Mouse (Mus musculus): ENCODE results near the gene Zfp689.
A peak's percentile ranks its signal among the peaks of the same experiment; 100 is the strongest.

Zfp689 gene

GRCm38 (mm10) chr7:127448521-127449300, at the start of gene Zfp689:
Gene Zfp689, minus strand, starts transcription at chr7:127449158.
- DNase-seq (ENCODE audit: low read depth): peak; percentile 100

DNA sequence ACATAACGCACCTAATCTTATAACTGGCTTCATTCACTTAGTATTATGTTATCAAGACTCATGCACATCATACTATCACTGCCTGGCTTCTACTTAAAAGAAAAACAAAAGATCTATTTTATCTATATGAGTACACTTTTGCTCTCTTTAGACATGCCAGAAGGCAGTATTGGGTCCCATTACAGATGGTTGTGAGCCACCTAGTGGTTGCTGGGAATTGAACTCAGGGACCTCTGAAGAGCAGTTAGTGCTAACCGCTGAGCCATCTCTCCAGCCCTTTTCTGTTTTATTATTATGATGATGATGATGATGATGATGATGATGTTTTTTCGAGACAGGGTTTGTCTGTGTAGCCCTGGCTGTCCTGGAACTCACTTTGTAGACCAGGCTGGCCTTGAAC, 49.4 kb upstream of the Zfp689 start:
- peak; percentile 76 for DNase-seq (ENCODE audit: low read depth)

- no peak for DNase-seq (ENCODE audit: low read depth)
Measured at GRCm38 (mm10) chr7:127497382-127497781, 48.4 kb upstream of the Zfp689 start.

GRCm38 (mm10) chr7:127494648-127495047, 45.7 kb upstream of the Zfp689 start:
- DNase-seq (ENCODE audit: low read depth): no peak

DNA sequence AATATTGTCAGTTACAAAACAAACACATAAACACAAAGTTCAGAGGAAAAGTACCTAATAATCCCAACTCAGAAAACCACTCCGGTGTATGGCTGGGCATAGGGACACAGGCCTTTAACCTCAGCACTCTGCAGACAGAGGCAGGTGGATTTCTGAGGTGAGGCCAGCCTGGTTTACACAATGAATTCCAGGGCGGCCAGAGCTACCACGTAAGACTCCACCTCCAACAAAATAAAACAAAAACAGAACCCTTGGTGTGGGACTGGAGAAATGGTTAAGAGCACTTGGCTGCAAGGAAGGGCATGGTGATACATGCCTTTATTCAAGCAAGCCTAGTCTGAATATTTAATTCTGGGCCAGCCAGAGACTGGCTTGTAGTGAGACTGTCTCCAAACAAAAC, 42.9 kb upstream of the Zfp689 start:
- no peak for DNase-seq (ENCODE audit: low read depth)

DNA sequence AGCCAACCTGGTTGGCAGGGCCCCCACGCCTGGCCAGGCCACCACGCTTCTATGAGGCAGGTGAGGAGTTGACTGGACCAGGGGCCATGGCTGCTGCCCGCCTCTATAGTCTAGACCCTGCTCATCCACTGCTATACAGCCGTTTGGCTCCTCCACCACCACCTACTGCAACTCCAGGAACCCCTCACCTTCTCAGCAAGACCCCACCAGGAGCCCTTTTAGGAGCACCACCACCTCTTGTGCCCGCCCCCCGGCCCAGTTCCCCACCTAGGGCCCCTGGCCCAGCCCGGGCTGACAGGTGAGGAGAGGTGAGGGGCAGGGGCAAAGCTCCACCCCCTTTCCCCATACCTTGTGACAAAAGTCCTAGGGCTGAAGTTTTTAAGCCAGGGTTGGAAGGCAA, 41.0 kb upstream of the Zfp689 start:
- DNase-seq (ENCODE audit: low read depth): no peak

DNA sequence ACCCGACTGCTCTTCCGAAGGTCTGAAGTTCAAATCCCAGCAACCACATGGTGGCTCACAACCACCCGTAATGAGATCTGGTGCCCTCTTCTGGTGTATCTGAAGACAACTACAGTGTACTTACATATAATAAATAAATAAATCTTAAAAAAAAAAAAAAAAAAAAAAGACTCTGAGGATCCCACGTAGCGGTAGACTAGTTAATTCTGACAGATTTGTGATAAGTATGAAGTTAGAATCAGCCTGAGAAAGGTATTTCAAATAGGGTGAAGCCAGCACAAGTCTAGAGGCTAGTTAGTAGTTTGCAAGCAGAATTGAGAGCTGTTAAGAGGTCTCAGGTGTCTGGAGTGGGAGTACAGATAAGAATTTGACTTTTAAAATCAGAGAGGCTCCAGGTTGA, 39.4 kb upstream of the Zfp689 start:
- peak; percentile 22 for DNase-seq (ENCODE audit: low read depth)

- DNase-seq (ENCODE audit: low read depth): no peak
Measured at GRCm38 (mm10) chr7:127485416-127485815, 36.5 kb upstream of the Zfp689 start.

DNA sequence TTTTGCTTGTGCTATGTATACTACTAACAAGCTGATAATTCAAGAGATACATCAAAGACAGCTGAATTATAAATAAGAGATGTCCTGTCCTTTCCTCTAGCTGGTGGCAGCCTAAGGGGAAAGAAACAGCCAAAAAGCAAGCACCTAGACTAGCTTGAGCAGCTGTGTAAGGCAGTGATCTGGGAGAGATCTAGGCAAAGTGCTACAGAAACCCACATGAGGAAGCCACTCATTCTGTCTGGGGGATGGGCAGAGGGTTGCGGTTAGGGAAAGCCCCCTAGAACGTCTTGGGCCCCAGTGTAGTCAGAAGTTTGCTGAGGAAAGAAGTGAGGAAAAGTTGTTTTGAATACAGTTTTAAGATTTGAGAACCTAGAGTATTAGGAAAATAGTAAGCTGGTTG, 31.4 kb upstream of the Zfp689 start:
- peak; percentile 91 for DNase-seq (ENCODE audit: low read depth)

- DNase-seq (ENCODE audit: low read depth): peak; percentile 50
Measured at GRCm38 (mm10) chr7:127479318-127480225, 30.6 kb upstream of the Zfp689 start.

DNA sequence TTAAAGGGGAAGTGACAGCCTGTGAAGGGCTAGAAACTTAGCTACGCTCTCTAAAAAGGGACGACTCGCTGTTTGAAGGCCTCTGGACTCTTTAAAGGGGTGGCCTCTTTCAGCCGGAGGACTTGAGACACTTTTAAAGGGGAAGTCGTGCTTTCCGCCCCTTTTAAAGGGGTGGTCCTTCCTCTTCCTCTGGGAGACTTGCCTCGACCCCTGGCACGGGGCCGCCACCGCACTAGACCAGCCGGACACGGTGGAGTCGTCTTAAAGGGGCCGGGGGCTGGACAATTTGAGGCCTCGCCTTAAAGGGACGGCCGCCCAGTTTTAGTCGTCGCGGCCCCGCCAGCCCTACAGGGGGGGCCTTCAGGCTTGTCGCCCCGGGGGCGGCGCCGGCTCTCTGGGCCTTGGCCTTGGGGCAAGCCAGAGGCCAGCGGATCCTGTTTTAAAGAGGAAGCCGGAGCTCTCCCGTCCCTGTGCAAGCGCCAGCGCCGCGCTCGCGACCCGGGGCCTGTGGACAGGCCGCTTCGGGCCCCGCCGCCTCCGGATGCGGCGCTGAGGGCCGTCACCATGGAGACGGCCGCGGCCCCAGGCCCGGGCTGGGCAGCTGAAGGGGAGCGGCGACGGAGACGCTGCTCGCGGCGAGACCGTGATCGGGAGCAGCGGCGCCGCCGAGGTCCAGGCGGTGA, 29.8 kb upstream of the Zfp689 start, which contains the start of gene Fbrs:
TSS of gene Fbrs (plus strand) at position 565 of the 683 bp plus-strand sequence.
- DNase-seq (ENCODE audit: low read depth): peak; percentile 97

DNA sequence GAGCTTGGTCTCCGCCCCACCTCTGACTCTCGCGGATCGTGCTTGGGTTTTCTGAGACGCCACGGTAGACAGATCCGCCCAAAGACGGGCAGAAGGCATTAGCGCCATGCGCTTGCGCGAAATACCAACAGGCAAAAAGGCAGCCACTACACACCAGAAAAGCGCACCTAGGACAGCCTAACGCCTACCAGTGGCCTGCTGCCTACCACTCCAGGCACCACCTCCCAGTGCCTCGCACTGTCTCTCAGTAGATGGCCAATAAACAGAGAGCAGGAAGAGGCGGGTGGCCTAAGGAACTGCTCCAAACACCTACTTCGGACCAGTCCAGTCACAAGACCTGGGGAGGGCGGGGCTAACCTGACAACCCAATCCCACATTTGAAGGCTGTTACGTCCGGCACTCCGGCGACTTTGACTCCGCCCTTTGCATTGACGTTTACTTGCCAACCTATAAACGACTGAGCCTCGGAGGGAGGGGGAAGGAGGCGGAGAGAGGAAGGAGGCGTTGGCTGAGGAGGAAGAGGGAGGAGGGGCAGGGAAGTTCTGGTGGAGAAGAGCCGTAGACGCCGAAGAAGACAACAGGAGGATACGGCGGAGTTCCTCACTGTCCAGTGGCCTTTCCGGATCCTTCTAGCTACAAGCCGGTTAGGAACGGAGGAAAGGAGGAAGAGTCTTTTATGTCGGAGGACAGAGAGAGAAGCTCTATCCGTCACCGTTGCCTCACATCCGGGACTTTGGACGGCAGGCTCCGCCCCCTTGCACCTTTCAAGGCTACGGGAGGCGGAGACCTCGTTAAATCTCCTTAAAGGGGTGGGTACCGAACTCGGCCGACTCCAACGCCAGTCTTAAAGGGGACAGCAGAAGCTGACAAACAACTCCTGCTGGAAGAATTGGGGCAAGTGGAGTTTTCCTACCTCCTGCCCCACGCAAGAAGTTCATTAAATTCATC, 29.0 kb upstream of the Zfp689 start:
- peak; percentile 100 for DNase-seq (ENCODE audit: low read depth)

DNA sequence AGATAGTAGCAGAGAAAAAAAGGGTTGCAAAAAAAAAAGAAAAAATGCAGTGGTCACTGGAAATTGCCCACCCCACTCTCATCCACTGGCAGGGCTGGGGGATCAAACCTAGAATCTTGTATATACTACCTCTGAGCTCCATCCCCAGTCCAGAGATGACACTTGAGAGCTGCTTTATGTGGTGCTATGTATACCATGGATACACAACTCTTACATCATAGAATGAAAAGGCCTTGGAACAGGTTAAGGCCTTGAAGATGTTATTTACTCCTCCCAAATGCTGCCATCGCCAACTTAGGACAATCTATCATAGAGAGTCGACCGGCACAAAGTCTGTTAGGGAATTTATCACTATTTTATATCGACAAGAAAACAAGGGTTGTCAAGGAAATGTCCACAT, 27.9 kb upstream of the Zfp689 start:
- DNase-seq (ENCODE audit: low read depth): no peak

DNA sequence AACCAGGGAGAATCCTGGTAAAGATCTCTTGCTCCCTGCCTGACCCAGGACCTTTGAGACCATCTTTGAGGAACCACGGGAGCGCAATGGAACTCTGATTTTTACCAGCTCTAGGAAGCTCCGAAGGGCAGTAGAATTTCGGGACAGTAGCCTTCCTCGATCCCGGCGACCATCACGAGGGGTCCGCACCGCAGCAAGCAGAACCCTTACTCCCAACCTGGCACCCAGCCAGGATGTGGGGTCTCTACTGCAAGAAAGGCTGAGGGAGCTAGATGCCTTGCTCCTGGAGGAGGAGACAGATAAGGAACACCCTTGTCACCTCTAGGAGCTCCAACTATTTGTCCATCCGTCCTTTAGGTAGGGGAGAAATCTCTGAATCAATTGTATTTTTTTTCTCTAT, 27.4 kb upstream of the Zfp689 start:
- no peak for DNase-seq (ENCODE audit: low read depth)

- no peak for DNase-seq (ENCODE audit: low read depth)
Measured at GRCm38 (mm10) chr7:127475186-127475740, 26.3 kb upstream of the Zfp689 start.

DNA sequence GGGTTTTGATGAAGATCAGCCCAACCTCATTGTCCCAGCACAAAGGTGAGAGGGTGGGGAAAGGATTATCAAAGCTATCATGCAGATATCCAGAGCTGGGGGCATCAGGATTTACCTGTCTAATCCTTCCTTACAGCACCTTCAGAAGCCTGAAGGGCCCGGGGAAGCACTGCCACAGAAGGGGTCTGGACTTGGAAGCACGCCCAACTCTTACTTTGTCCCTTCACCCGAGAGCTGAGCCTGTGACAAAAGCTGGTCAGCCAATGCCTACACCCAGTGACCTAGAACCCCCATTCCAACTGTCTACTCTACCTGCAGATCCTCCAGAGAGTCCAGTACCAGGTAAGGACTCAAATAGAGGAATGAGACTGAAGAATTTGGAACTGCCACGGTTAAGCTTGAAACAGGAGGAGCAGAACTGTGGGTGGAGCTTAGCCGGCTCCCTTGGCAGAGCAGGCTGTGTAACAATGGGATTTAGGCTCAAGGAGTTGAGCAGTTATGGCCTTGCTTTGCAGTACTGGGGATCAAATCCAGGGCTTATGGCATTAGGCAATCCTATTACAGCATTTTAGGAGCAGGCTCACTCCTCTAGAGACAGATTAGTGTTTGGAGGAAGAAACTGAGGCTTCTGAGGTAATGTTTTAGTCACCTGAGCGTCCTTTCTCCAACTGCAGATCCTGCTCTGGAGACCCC, 25.6 kb upstream of the Zfp689 start:
- no peak for DNase-seq (ENCODE audit: low read depth)

DNA sequence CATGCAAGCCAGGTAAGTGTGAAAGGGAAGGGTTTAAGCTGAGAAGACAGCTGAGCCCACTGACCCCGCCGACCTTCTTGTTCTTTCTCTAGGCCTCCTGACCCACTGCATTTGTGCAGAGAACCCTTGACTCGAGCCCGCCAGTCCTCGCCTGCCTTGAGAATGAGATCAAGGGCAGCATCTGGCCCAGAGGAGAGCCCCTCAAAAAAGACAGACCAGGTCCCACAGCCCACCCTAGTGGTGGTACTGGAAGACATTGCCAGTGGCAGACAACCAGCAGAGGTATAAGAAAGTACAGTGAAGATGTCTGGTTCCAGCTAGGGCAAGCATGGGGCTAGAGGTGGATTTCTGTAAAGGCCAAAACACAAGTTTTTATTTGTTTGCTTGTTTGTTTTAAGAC, 24.7 kb upstream of the Zfp689 start:
- DNase-seq (ENCODE audit: low read depth): no peak

GRCm38 (mm10) chr7:127472060-127472459, 23.1 kb upstream of the Zfp689 start:
- DNase-seq (ENCODE audit: low read depth): no peak

DNA sequence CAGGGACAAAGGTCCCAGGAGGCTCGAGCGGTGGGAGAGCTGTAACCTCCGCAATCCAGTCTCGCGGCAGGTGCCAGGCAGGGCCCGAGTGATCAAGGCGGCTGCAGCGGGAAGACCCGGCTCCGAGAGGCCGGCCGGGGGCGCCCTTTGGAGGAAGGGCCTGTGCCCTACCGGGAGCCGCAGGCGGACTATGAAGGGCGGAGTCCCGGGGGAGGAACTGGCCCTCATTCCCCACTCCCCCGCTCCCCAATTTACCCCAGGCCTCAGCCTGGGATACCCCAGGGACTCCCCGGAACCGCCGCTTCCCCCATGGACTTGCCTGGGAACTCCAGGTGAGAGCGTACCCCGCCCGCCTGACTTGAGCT, 22.7 kb upstream of the Zfp689 start:
- no peak for DNase-seq (ENCODE audit: low read depth)
